18 mouse cellular contexts compared by ENCODE assay signal in the genomic region with DNA sequence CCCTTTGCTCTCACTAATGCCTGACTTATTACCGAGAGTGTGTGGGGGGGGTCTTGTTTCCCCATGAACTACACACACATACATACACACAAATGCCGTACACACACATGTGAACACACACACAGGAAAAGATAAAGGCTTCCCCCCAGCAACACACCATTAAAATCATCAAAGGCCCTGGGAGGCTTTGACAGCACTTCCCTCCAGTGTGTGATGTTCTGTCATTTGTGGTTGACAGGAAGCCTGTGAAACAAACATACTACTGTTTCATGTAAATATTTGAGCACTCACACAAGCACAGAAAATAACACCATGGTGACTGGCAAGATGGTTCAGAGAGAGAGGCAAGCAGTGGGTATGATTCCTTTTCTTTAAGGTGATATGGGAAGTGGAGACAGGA. TPM values are rescaled to one million over a fixed set of nuclear protein-coding genes. Genes with fewer than 3 reads are reported as not detected.
DNase-seq lines count a peak whose midpoint lies in the region; ATAC-seq and TF ChIP-seq lines count a peak whose summit lies in the region.
"Had no signal": no experiment of that assay in that cellular context is flagged by ENCODE, and none has a peak within 500 bp of the region (broad histone marks: within the 10 kb centered on the region; RNA-seq: fewer than 3 reads in every experiment).

No protein-coding gene starts in this region.

- peaks cover 54% of the 10 kb centered on the region for H3K4me1 ChIP-seq in heart, embryonic 13.5 days
- 0 out of 2 replicates have a peak, but pooled peaks cover 5% of the 10 kb centered on the region for H3K4me1 ChIP-seq in lung, adult 2 months (ENCODE audit: control insufficient read depth, insufficient read depth, low read length)

- H3K9me3 ChIP-seq in heart, embryonic 13.5 days = peaks cover 21% of the 10 kb centered on the region

- peak overlapping the region; percentile 95 for H3K27ac ChIP-seq in heart, embryonic 13.5 days (replicated peaks)
- H3K27ac ChIP-seq: forebrain, embryonic 13.5 days; kidney, embryonic 15.5 days; liver, embryonic 15.5 days had no signal

- 70% methylated on average over 2 of the region's 2 CpGs for WGBS in heart, embryonic 13.5 days
- 36% methylated on average over 2 of the region's 2 CpGs for WGBS in lung, adult 2 months

- no peak for TF ChIP-seq CTCF in lung, adult 2 months (IDR thresholded peaks at IDR 0.05; ENCODE audit: insufficient read depth, low read length)

- H3K4me2 ChIP-seq in heart, embryonic 13.5 days = no peak overlapping the region
- H3K4me2 ChIP-seq: forebrain, embryonic 13.5 days; kidney, embryonic 15.5 days; liver, embryonic 15.5 days; midbrain, embryonic 15.5 days had no signal

- peaks cover 20% of the 10 kb centered on the region for H3K36me3 ChIP-seq in heart, embryonic 13.5 days
- H3K36me3 ChIP-seq: liver, embryonic 15.5 days; midbrain, embryonic 15.5 days had no signal

- no peak for ATAC-seq in heart, embryonic 13.5 days (ENCODE audit: extremely low read depth, insufficient number of reproducible peaks, low FRiP score, low TSS enrichment)
- ATAC-seq in inflammation-experienced regulatory T-cells, adult 6 months = peak; percentile 67
- ATAC-seq: forebrain, embryonic 13.5 days; midbrain, embryonic 15.5 days had no signal

- DNase-seq in heart, adult 8-10 months (ENCODE audit: low spot score) = no peak
- peak; percentile 18 for DNase-seq in lung, postnatal 25 days (ENCODE audit: low spot score)
- no peak for DNase-seq in lung, adult 2 months
- peak; percentile 15 for DNase-seq in thymus, postnatal 4 days
- no peak for DNase-seq in embryo, embryonic 10 days (ENCODE audit: low spot score)
- no peak for DNase-seq in layer of hippocampus, adult 9-10 months (ENCODE audit: low spot score)
- DNase-seq: adrenal gland, adult 2 months; cerebellum, postnatal 10 days; retina, postnatal 1 day; right cerebral cortex, postnatal 4 days had no signal

- no peak overlapping the region for H3K9ac ChIP-seq in heart, embryonic 13.5 days
- H3K9ac ChIP-seq: forebrain, embryonic 13.5 days; kidney, embryonic 15.5 days; liver, embryonic 15.5 days; midbrain, embryonic 15.5 days had no signal

- TF ChIP-seq POLR2A in lung, adult 2 months (IDR thresholded peaks at IDR 0.05; ENCODE audit: borderline replicate concordance, extremely low read depth, low read depth, low read length) = no peak

- H3K27me3 ChIP-seq in heart, embryonic 13.5 days (replicated peaks) = no peaks in the 10 kb centered on the region
- H3K27me3 ChIP-seq: kidney, embryonic 15.5 days; liver, embryonic 15.5 days; midbrain, embryonic 15.5 days had no signal

- no peak overlapping the region for H3K4me3 ChIP-seq in heart, embryonic 13.5 days
- no peak overlapping the region for H3K4me3 ChIP-seq in lung, adult 2 months (replicated peaks; ENCODE audit: extremely low read depth, low read depth, low read length)
- H3K4me3 ChIP-seq: forebrain, embryonic 13.5 days; kidney, embryonic 15.5 days; liver, embryonic 15.5 days; midbrain, embryonic 15.5 days had no signal

RNA-seq across cellular contexts. Expression of gene Map10, which starts 2.4 kb away (rescaled TPM):
- polyA plus RNA-seq in heart, embryonic 13.5 days (2015; fragmentation: Nextera tagmentation; extraction: Ambion mirVana) = 4.9 and 5.9 TPM in 2 replicates
- total RNA-seq in heart, adult 8-10 months (2022) = 1 to 10 TPM; 4.9 to 7.0 (median 6.4) TPM
- polyA plus RNA-seq in lung, adult 2 months (2012; rRNA removed) = 2.0 and 2.6 TPM in 2 replicates
- under 1 TPM in 2 of 3 experiments, not detected in 1; 0.16 to 0.38 TPM for polyA plus RNA-seq in inflammation-experienced regulatory T-cells, adult 6 months (2017; shearing (Covaris generic))
- total RNA-seq: MEL had no signal
- polyA plus RNA-seq: C2C12 had no signal

Comparison
In these comparisons a context has a peak if more than half of its experiments do, and no peak if none do; other contexts are left out.
1. DNase-seq: peak in lung, postnatal 25 days (single experiment) and thymus, postnatal 4 days (single experiment); none in heart, adult 8-10 months (single experiment), lung, adult 2 months (single experiment), embryo, embryonic 10 days (single experiment) and layer of hippocampus, adult 9-10 months (single experiment).